Mouse (Mus musculus) intestine, postnatal 0 days (tissue): ENCODE data around the gene Rpf1. TPM values are rescaled to one million over a fixed set of nuclear protein-coding genes. Genes with fewer than 3 reads are reported as not detected.

Experiments
- ATAC-seq: fragments of 200-750 bp; cut with Nextera tagmentation; 2 replicates; pipeline ENCODE4 v1.8.0; 2017; ENCODE audit warnings: mild to moderate bottlenecking, moderate TSS enrichment, moderate library complexity
- H3K27ac ChIP-seq: fragments of 300-500 bp; sonication (generic); 2 replicates; pipeline ENCODE4 v1.5.1; 2014; ENCODE audit warnings: mild to moderate bottlenecking, low read depth, low read length, moderate library complexity
- H3K27me3 ChIP-seq: fragments of 300-500 bp; sonication (generic); replicated peaks from 2 replicates; pipeline ENCODE4 v1.6.1; 2014; ENCODE audit warnings: low read length, mixed read lengths; ENCODE audit not compliant: control insufficient read depth, insufficient read depth
- H3K36me3 ChIP-seq: fragments of 300-500 bp; sonication (generic); 2 replicates; pipeline ENCODE4 v1.6.1; 2014; ENCODE audit warnings: mild to moderate bottlenecking, moderate library complexity; ENCODE audit not compliant: control insufficient read depth, insufficient read depth
- H3K4me1 ChIP-seq: fragments of 300-500 bp; sonication (generic); replicated peaks from 2 replicates; pipeline ENCODE4 v1.6.1; 2014; ENCODE audit warnings: antibody characterized with exemption, low read length, mixed read lengths; ENCODE audit not compliant: control insufficient read depth, insufficient read depth
- H3K4me2 ChIP-seq: fragments of 300-500 bp; sonication (generic); replicated peaks from 2 replicates; pipeline ENCODE4 v1.6.1; 2014; ENCODE audit warnings: low read depth, mild to moderate bottlenecking, moderate library complexity
- H3K4me3 ChIP-seq: fragments of 300-500 bp; sonication (generic); 2 replicates; pipeline ENCODE4 v1.5.1; 2014; ENCODE audit warnings: low read depth, low read length
- H3K9ac ChIP-seq: fragments of 300-500 bp; sonication (generic); 2 replicates; pipeline ENCODE4 v1.6.1; 2014; ENCODE audit warnings: mild to moderate bottlenecking, low read depth, low read length
- H3K9me3 ChIP-seq: fragments of 300-500 bp; sonication (generic); 2 replicates; pipeline ENCODE4 v1.6.1; 2016; ENCODE audit warnings: mixed run types; ENCODE audit not compliant: control insufficient read depth
- CTCF ChIP-seq: sonication (generic); IDR thresholded peaks from 2 replicates; pipeline ENCODE4 v1.5.1; 2016; ENCODE audit warnings: low read depth, mild to moderate bottlenecking, control low read depth, antibody characterized with exemption, moderate library complexity
- WGBS: fragments of 180-500 bp; shearing (Covaris S2); extraction: QIAGEN DNeasy Blood & Tissue Kit; methylation state at CpG from one replicate; pipeline ENCODE4 v1.1.7; 2014; 5-methylcytosine and 5-hydroxymethylcytosine counted together
- polyA plus RNA-seq: library from polyadenylated mRNA; unstranded; fragments of >200 nt; fragmentation: Nextera tagmentation; extraction: Ambion mirVana; gene quantifications from 2 replicates; pipeline ENCODE4 v1.2.1, GENCODE M21; 2015

The Rpf1 gene
- polyA plus RNA-seq, 1 experiment from 2014 or later = 28.1 TPM

DNA sequence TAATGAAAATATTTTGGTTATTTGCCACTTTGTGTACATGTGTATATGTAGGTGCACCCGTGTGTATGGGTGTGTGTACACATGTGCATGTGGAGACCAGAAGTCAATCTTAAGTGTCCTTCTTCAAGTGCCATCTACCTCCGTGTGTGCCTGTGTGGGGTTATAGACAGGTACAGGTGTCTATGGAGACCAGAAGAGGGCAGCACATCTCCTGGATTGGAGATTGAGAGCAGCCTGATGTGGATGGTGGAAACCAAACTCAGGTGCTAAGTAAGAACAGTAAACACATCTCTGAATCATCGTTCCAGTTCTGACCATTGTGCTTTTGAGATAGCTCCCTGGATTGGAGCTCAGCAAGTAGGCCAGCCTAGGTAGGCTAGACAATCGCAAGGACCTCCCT is 34.8 kb downstream of the Rpf1 start:
- H3K27me3 ChIP-seq = no peaks in the 10 kb centered on the region
- no peaks in the 10 kb centered on the region for H3K9me3 ChIP-seq
- no peaks in the 10 kb centered on the region for H3K36me3 ChIP-seq
- no peaks in the 10 kb centered on the region for H3K4me1 ChIP-seq
- WGBS = 86% methylated on average over 4 of the region's 4 CpGs
- no peak for ATAC-seq
- peak; percentile 23; the same call in 1 of the 2 replicates for TF ChIP-seq CTCF
- H3K9ac ChIP-seq = no peak overlapping the region
- no peak overlapping the region for H3K27ac ChIP-seq
- H3K4me3 ChIP-seq = no peak overlapping the region
- H3K4me2 ChIP-seq = no peak overlapping the region

DNA sequence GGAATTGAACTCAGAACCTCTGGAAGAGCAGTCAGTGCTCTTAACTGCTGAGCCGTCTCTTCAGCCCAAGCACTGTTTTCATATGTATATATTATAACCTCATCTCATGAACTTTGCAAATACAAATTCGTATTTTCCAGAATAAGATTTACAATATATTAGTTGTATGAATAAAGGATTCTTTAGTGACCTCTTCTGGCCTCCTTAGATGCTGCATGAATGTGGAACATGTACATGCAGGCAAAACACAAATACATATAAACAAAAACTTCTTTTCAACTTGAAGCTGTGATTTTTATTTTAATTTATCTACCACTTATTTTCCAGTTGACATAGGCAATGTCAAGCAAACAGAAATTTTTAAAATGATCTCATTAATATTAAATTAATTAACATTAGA is 39.2 kb downstream of the Rpf1 start:
- Histone ChIP-seq H3K4me3 (no peak overlapping the region), H3K9ac (no peak overlapping the region), H3K9me3 (no peaks in the 10 kb centered on the region), H3K27me3 (no peaks in the 10 kb centered on the region), H3K27ac (no peak overlapping the region), H3K36me3 (no peaks in the 10 kb centered on the region), H3K4me2 (no peak overlapping the region), H3K4me1 (no peaks in the 10 kb centered on the region)
- no peak for ATAC-seq
- 62% methylated on average over 2 of the region's 2 CpGs for WGBS
- peak; percentile 44 for TF ChIP-seq CTCF

- Histone ChIP-seq H3K27me3 (no peaks in the 10 kb centered on the region), H3K9ac (no peak overlapping the region), H3K4me3 (no peak overlapping the region), H3K4me2 (no peak overlapping the region), H3K9me3 (no peaks in the 10 kb centered on the region), H3K27ac (no peak overlapping the region), H3K4me1 (no peaks in the 10 kb centered on the region), H3K36me3 (no peaks in the 10 kb centered on the region)
- WGBS = 87% methylated on average over 3 of the region's 3 CpGs
- TF ChIP-seq CTCF = no peak
- no peak for ATAC-seq
Observed at GRCm38 (mm10) chr3:146474428-146474827, 46.8 kb downstream of the Rpf1 start.

- Histone ChIP-seq H3K9me3 (no peaks in the 10 kb centered on the region), H3K4me1 (no peaks in the 10 kb centered on the region), H3K4me2 (no peak overlapping the region), H3K4me3 (no peak overlapping the region), H3K27ac (no peak overlapping the region), H3K27me3 (no peaks in the 10 kb centered on the region), H3K36me3 (no peaks in the 10 kb centered on the region), H3K9ac (no peak overlapping the region)
- no peak for TF ChIP-seq CTCF
- no peak for ATAC-seq
Observed at GRCm38 (mm10) chr3:146473741-146474140, 47.5 kb downstream of the Rpf1 start.

- TF ChIP-seq CTCF = no peak
- 73% methylated on average over 4 of the region's 4 CpGs for WGBS
- Histone ChIP-seq H3K27ac (no peak overlapping the region), H3K36me3 (no peaks in the 10 kb centered on the region), H3K4me2 (no peak overlapping the region), H3K4me3 (no peak overlapping the region), H3K9ac (no peak overlapping the region), H3K9me3 (no peaks in the 10 kb centered on the region), H3K27me3 (no peaks in the 10 kb centered on the region), H3K4me1 (no peaks in the 10 kb centered on the region)
- ATAC-seq = no peak
Observed at GRCm38 (mm10) chr3:146472657-146473056, 48.6 kb downstream of the Rpf1 start.

- Histone ChIP-seq H3K27ac (no peak overlapping the region), H3K9me3 (no peaks in the 10 kb centered on the region), H3K36me3 (0 out of 2 replicates have a peak, but pooled peaks cover 4% of the 10 kb centered on the region), H3K9ac (no peak overlapping the region), H3K27me3 (no peaks in the 10 kb centered on the region), H3K4me3 (no peak overlapping the region), H3K4me2 (no peak overlapping the region), H3K4me1 (no peaks in the 10 kb centered on the region)
- no peak for TF ChIP-seq CTCF
- no peak for ATAC-seq
- WGBS = 65% methylated on average over 2 of the region's 2 CpGs
Observed at GRCm38 (mm10) chr3:146469226-146469625, 52.0 kb downstream of the Rpf1 start.

DNA sequence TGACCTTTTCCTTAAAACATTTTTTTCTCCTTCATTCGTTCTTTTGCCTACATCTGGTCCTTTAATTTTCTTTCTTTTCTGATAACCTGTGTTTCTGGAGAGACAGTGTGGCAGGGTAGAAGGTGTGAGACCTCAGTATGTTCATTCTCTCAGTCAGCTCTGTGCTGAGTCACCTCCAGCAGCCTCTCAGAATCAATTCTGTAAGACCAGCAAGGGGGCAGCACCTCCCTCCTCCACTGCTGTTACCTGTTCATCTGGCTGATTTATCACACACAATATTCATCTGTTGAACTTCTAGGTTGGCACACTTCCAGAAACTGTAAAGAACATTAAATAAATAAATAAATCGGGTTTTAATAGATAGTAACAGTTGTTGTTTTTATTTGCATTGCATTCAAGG is 58.3 kb downstream of the Rpf1 start:
- H3K9ac ChIP-seq = no peak overlapping the region
- no peak overlapping the region for H3K4me2 ChIP-seq
- H3K36me3 ChIP-seq = 0 out of 2 replicates have a peak, but pooled peaks cover 4% of the 10 kb centered on the region
- no peak for ATAC-seq
- no peaks in the 10 kb centered on the region for H3K27me3 ChIP-seq
- H3K4me3 ChIP-seq = no peak overlapping the region
- H3K4me1 ChIP-seq = no peaks in the 10 kb centered on the region
- no peak overlapping the region for H3K27ac ChIP-seq
- no peaks in the 10 kb centered on the region for H3K9me3 ChIP-seq
- peak; percentile 46 for TF ChIP-seq CTCF
- 58% methylated on average over 2 of the region's 2 CpGs for WGBS

Other genes with a start within 250 kb of the Rpf1 start
- gene Ssx2ip, start 116.8 kb downstream of the Rpf1 start, polyA plus RNA-seq = 31.1 TPM in 2 replicates
- 8.1 and 8.3 TPM in 2 replicates for gene Ctbs, start 71.6 kb downstream of the Rpf1 start, polyA plus RNA-seq
- 1.3 and 1.9 TPM in 2 replicates for gene Spata1, start 21.7 kb downstream of the Rpf1 start, polyA plus RNA-seq
- 1,062 and 1,144 TPM in 2 replicates for gene Gng5, start 21.6 kb downstream of the Rpf1 start, polyA plus RNA-seq
- 0.10 TPM in 1 of 2 replicates, not detected in the other for gene Uox, start 49.0 kb upstream of the Rpf1 start, polyA plus RNA-seq
- not detected in 2 replicates for gene Dnase2b, start 94.2 kb upstream of the Rpf1 start, polyA plus RNA-seq
- gene 4930503B20Rik, start 129.9 kb upstream of the Rpf1 start, polyA plus RNA-seq = not detected in 2 replicates
- 0.07 and 0.14 TPM in 2 replicates for gene Samd13, start 164.2 kb upstream of the Rpf1 start, polyA plus RNA-seq